Mouse (Mus musculus) hindbrain, embryonic 15.5 days (tissue): ENCODE results near the gene Sorcs1. TPM values are rescaled to one million over a fixed set of nuclear protein-coding genes. Genes with fewer than 3 reads are reported as not detected.

Experiments used
- ATAC-seq: fragments of 200-750 bp; cut with Nextera tagmentation; 2 replicates; pipeline ENCODE4 v1.8.0; 2017; ENCODE audit warnings: low read depth, moderate number of reproducible peaks, moderate TSS enrichment; ENCODE audit not compliant: low FRiP score
- H3K27ac ChIP-seq: fragments of 300-500 bp; sonication (generic); replicated peaks from 2 replicates; pipeline ENCODE4 v1.5.1; 2015; ENCODE audit warnings: mild to moderate bottlenecking, inconsistent platforms
- H3K27me3 ChIP-seq: fragments of 300-500 bp; sonication (generic); 2 replicates; pipeline ENCODE4 v1.6.1; 2015; ENCODE audit warnings: control low read depth, inconsistent platforms
- H3K36me3 ChIP-seq: fragments of 300-500 bp; sonication (generic); 2 replicates; pipeline ENCODE4 v1.6.1; 2015; ENCODE audit warnings: control low read depth, inconsistent platforms
- H3K4me1 ChIP-seq: fragments of 300-500 bp; sonication (generic); replicated peaks from 2 replicates; pipeline ENCODE4 v1.6.1; 2015; ENCODE audit warnings: control low read depth, inconsistent platforms
- H3K4me2 ChIP-seq: fragments of 300-500 bp; sonication (generic); 2 replicates; pipeline ENCODE4 v1.6.1; 2015; ENCODE audit warnings: moderate library complexity, mild to moderate bottlenecking, inconsistent platforms
- H3K4me3 ChIP-seq: fragments of 300-500 bp; sonication (generic); 2 replicates; pipeline ENCODE4 v1.5.1; 2015; ENCODE audit warnings: mild to moderate bottlenecking, inconsistent platforms
- H3K9ac ChIP-seq: fragments of 300-500 bp; sonication (generic); 2 replicates; pipeline ENCODE4 v1.6.1; 2015; ENCODE audit warnings: inconsistent platforms
- H3K9me3 ChIP-seq: fragments of 300-500 bp; sonication (generic); 2 replicates; pipeline ENCODE4 v1.6.1; 2016; ENCODE audit warnings: control low read depth, inconsistent platforms
- WGBS: fragments of 180-500 bp; shearing (Covaris S2); methylation state at CpG from one replicate; pipeline ENCODE4 v1.1.7; 2015; 5-methylcytosine and 5-hydroxymethylcytosine counted together
- polyA plus RNA-seq: library from polyadenylated mRNA; unstranded; fragments of >200 nt; fragmentation: Nextera tagmentation; extraction: Ambion mirVana; gene quantifications from 2 replicates; pipeline ENCODE4 v1.2.1, GENCODE M21; 2015

The Sorcs1 gene
- polyA plus RNA-seq, 1 experiment from 2014 or later: 19.4 TPM

- Histone ChIP-seq H3K9me3 (no peaks in the 10 kb centered on the region), H3K4me2 (no peak overlapping the region), H3K27me3 (no peaks in the 10 kb centered on the region), H3K4me1 (no peaks in the 10 kb centered on the region), H3K4me3 (no peak overlapping the region), H3K36me3 (no peaks in the 10 kb centered on the region), H3K9ac (no peak overlapping the region), H3K27ac (no peak overlapping the region)
- ATAC-seq: no peak
- WGBS: 78% methylated on average over 6 of the region's 6 CpGs
Measured at GRCm38 (mm10) chr19:50395731-50396130, 282.7 kb downstream of the Sorcs1 start.

DNA sequence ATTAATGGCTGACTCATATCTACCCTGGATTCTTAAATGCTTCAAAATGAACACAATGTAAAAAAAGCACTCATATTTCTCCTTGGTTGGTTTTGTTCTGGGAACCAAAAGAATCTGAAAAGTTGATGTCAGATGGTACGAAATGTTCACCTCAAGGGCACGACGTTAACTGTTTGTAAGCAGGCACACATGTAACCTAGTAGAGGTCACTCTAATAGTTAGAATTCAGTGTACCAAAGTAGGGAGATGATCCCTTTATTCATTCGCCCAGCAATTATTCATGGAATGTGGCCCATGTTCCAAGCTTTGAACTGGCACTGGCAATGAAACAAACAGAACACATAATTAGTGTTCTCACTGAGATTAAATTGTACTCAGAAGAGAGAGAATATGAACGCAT is 284.3 kb downstream of the Sorcs1 start:
- no peaks in the 10 kb centered on the region for H3K27me3 ChIP-seq
- no peak overlapping the region for H3K27ac ChIP-seq
- H3K4me2 ChIP-seq: no peak overlapping the region
- H3K4me3 ChIP-seq: no peak overlapping the region
- no peak overlapping the region for H3K9ac ChIP-seq
- H3K36me3 ChIP-seq: no peaks in the 10 kb centered on the region
- H3K4me1 ChIP-seq: no peaks in the 10 kb centered on the region
- WGBS: 82% methylated on average over 5 of the region's 5 CpGs
- no peak for ATAC-seq
- no peaks in the 10 kb centered on the region for H3K9me3 ChIP-seq

DNA sequence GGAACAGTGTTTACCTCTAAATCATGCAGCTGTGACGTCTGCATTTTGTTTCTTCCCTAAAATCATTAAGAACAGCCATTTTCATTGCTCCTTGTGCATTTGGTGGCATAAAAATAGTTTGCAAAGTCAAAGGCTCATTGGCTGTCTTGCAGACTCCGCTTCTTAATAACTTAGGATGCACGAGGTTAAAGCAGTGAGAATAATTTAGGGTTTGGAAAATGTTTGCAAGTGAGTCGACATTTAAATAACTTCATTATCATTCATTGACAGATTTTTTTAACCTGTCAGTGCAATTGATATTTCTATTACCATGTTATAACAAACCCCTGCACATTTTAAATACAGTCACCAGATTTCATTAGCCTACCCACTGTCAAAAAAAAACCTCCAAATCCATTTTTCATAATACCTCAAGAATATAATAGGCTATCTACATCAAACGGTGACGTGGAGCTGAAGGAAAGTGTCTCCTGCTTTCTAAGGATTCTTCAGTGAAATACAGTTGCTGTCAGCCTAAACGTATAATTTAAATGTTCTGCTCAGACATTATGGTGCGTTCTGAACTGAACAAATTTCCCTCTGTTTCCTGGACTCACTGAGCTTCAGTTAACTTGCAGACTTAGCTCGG is 288.4 kb downstream of the Sorcs1 start:
- 67% methylated on average over 9 of the region's 9 CpGs for WGBS
- Histone ChIP-seq H3K4me2 (no peak overlapping the region), H3K9me3 (peaks cover 4% of the 10 kb centered on the region), H3K9ac (no peak overlapping the region), H3K27ac (no peak overlapping the region), H3K36me3 (no peaks in the 10 kb centered on the region), H3K4me1 (no peaks in the 10 kb centered on the region), H3K4me3 (no peak overlapping the region), H3K27me3 (no peaks in the 10 kb centered on the region)
- no peak for ATAC-seq

- Histone ChIP-seq H3K4me1 (peaks cover 17% of the 10 kb centered on the region), H3K27ac (no peak overlapping the region), H3K9me3 (no peaks in the 10 kb centered on the region), H3K4me2 (no peak overlapping the region), H3K27me3 (no peaks in the 10 kb centered on the region), H3K9ac (no peak overlapping the region), H3K4me3 (no peak overlapping the region), H3K36me3 (no peaks in the 10 kb centered on the region)
- 46% methylated on average over 5 of the region's 5 CpGs for WGBS
- no peak for ATAC-seq
Measured at GRCm38 (mm10) chr19:50378901-50379300, 299.5 kb downstream of the Sorcs1 start.

DNA sequence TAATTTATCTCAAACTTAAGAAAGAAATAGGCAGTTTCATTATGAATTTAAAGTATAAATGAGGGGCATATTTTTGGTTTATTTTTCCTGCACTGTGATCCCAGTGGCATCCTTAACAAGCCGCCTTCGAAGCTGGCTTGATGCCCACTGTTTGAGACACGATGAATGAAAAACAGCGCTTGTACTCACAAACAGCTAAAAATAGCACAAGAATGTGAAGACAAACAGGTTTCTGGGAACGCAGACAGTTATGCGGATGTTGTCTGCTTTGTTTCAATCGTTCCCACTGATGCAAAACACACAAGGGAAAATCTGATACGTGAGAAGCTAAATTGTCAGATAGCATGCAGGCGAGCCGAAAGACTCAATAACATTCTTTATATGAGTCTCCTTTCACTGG is 303.7 kb downstream of the Sorcs1 start:
- Histone ChIP-seq H3K27me3 (no peaks in the 10 kb centered on the region), H3K9me3 (no peaks in the 10 kb centered on the region), H3K27ac (no peak overlapping the region), H3K4me2 (peak overlapping the region; percentile 41), H3K4me1 (peaks cover 17% of the 10 kb centered on the region), H3K9ac (no peak overlapping the region), H3K4me3 (no peak overlapping the region), H3K36me3 (no peaks in the 10 kb centered on the region)
- WGBS: 32% methylated on average over 10 of the region's 10 CpGs
- no peak; the same call in 1 of the 2 replicates for ATAC-seq

DNA sequence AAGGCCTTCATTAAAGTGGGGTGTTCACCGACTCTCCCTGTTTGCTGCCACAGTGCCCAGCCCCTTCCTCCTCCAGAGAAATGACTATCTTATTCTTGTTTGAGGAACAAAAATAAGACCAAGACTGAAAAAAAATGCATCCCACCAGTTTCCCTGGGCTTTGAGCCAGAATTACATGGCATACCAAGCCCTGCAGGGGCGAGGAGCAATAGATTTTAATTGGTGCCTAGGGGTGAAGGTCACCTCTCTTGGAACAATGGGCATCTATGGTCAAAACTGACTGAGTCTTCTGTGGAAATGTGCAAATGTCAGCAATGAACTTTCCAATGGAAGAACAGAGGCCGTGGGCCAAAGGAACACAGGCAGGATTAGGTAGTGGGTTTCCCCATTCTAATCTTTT is 312.0 kb downstream of the Sorcs1 start:
- Histone ChIP-seq H3K4me2 (no peak overlapping the region), H3K4me3 (no peak overlapping the region), H3K9me3 (no peaks in the 10 kb centered on the region), H3K27ac (no peak overlapping the region), H3K27me3 (no peaks in the 10 kb centered on the region), H3K36me3 (no peaks in the 10 kb centered on the region), H3K4me1 (0 out of 2 replicates have a peak, but pooled peaks cover 3% of the 10 kb centered on the region), H3K9ac (no peak overlapping the region)
- 58% methylated on average over 3 of the region's 3 CpGs for WGBS
- ATAC-seq: no peak

DNA sequence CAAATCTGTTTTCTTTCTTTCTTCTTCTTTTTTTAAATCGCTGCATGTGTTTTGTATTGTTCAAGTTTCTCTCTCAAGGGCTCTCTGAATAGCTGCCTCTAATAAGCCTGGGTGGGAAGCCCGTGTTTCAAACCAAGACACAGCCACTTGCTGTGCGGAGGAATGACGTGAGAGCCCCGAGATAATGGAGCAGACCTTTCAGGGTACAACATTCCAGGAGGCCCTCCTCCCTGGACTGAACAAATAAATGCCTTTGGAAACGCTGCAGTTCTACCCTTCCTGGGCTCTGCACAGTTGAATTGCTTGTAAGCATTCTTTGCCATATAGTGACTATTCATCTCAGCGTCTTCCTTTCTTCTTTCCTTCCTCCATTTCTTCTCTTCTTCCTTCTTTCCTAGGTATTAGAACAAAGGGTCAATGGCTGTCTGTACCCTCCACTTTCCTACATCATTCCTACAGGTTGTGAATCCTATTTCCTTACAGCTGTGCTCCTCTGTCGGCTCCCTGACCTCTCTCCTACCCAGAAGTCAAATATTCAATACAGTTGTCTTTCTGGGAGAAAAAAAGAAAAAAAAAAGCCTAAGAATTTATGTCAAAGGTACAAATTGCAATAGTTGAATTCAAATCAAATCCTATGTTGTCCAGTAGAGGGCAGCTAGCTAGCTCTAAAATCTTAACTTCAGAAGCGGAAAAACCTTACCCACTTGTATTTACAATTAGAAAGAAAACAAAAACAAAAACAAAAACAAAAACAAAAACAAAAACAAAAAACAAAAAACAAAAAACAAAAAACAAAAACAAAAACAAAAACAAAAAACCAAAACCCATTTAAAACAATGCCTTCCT is 315.6 kb downstream of the Sorcs1 start:
- no peak for ATAC-seq
- Histone ChIP-seq H3K27me3 (no peaks in the 10 kb centered on the region), H3K36me3 (no peaks in the 10 kb centered on the region), H3K27ac (no peak overlapping the region), H3K4me1 (0 out of 2 replicates have a peak, but pooled peaks cover 3% of the 10 kb centered on the region), H3K9me3 (no peaks in the 10 kb centered on the region), H3K4me3 (no peak overlapping the region), H3K9ac (no peak overlapping the region), H3K4me2 (no peak overlapping the region)
- 14% methylated on average over 9 of the region's 9 CpGs for WGBS

- Histone ChIP-seq H3K27me3 (no peaks in the 10 kb centered on the region), H3K4me2 (no peak overlapping the region), H3K27ac (no peak overlapping the region), H3K9me3 (no peaks in the 10 kb centered on the region), H3K36me3 (no peaks in the 10 kb centered on the region), H3K4me1 (0 out of 2 replicates have a peak, but pooled peaks cover 3% of the 10 kb centered on the region), H3K9ac (no peak overlapping the region), H3K4me3 (no peak overlapping the region)
- 35% methylated on average over 2 of the region's 2 CpGs for WGBS
- no peak for ATAC-seq
Measured at GRCm38 (mm10) chr19:50358561-50358960, 319.9 kb downstream of the Sorcs1 start.

DNA sequence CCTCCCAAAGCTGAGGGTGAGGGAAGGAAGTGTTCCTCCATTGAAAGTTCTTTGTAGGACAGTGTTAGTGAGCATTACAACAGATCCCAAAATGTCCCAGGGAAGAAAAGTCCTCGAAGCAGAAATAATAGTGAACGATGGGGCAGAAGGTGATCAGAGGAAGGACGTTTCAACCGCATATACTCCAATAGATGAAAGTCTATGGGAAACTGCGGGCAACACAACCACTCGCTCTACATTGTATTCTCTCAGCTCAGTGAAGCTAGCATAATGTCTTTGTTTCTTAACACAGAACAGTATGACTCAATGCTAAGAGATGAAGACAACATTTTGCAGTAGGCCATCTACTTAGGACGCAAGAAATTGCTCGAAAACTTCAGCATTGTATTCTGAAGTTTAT is 339.2 kb downstream of the Sorcs1 start:
- Histone ChIP-seq H3K27ac (no peak overlapping the region), H3K27me3 (no peaks in the 10 kb centered on the region), H3K9ac (no peak overlapping the region), H3K4me2 (no peak overlapping the region), H3K9me3 (no peaks in the 10 kb centered on the region), H3K4me3 (no peak overlapping the region), H3K36me3 (no peaks in the 10 kb centered on the region), H3K4me1 (no peaks in the 10 kb centered on the region)
- ATAC-seq: no peak
- 81% methylated on average over 8 of the region's 8 CpGs for WGBS

DNA sequence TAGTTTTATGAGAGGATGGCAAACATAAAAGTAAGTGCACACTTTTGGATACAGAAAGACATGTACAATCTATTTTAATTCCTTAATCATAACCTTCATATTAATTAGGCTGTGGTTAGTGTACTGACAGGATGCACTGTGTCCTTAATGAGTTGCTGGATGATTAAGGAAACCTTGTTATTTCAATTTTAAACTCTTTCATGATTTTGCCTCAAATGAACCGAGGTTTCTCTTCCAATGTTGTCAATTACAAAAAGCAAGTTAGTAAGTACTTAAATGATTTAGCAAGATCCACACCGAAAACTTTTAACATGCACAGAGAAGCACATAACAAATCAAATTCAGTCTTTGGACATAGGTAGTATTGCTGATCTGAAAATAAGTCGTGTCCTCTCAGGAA is 341.7 kb downstream of the Sorcs1 start:
- 85% methylated on average over 3 of the region's 3 CpGs for WGBS
- no peak overlapping the region for H3K4me3 ChIP-seq
- H3K4me2 ChIP-seq: no peak overlapping the region
- H3K4me1 ChIP-seq: no peaks in the 10 kb centered on the region
- no peaks in the 10 kb centered on the region for H3K27me3 ChIP-seq
- H3K27ac ChIP-seq: no peak overlapping the region
- H3K36me3 ChIP-seq: no peaks in the 10 kb centered on the region
- no peak overlapping the region for H3K9ac ChIP-seq
- H3K9me3 ChIP-seq: no peaks in the 10 kb centered on the region
- no peak for ATAC-seq

DNA sequence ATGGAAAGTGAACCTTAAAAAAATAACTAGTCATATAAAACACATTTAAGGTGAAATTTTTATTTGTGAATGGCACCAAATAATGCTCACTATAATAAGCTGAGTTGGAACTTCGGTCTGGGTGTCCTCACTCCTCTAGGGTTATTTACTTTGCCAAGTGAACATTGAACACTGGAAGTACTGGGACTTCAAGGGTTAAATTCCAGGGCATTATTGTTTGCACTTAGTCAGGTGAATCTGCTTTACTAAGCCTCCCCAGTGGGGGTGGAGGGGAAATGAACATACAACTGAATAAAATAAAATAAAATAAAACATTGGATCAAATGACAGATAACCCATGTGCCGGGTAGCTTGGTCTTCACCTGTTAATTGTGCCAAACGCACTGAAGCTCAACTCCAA is 347.3 kb downstream of the Sorcs1 start:
- H3K9me3 ChIP-seq: no peaks in the 10 kb centered on the region
- no peaks in the 10 kb centered on the region for H3K4me1 ChIP-seq
- H3K27ac ChIP-seq: no peak overlapping the region
- no peak overlapping the region for H3K9ac ChIP-seq
- ATAC-seq: no peak
- no peaks in the 10 kb centered on the region for H3K36me3 ChIP-seq
- no peak overlapping the region for H3K4me3 ChIP-seq
- no peaks in the 10 kb centered on the region for H3K27me3 ChIP-seq
- no peak overlapping the region for H3K4me2 ChIP-seq
- WGBS: 74% methylated on average over 3 of the region's 3 CpGs

DNA sequence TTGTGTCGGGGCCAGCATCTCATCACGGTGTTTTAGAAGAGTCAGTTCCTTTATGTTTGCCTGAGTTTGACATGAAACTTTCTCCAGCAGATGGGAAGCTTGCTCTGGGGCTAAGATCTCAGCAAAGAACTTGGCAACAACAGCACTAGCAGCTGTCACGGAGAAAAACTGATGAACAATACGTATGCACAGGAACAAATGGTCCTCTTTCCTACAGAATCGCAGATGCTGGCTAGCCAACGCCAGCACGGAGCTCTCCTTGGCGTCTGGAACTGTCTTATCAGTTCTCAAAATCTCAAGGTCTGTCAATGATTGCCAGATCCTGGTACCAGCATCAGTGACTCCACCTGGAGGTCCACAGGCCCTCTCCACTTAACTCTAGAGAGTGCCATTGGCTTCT is 350.6 kb downstream of the Sorcs1 start:
- Histone ChIP-seq H3K36me3 (no peaks in the 10 kb centered on the region), H3K4me3 (no peak overlapping the region), H3K9me3 (no peaks in the 10 kb centered on the region), H3K4me1 (no peaks in the 10 kb centered on the region), H3K4me2 (no peak overlapping the region), H3K27ac (no peak overlapping the region), H3K27me3 (no peaks in the 10 kb centered on the region), H3K9ac (no peak overlapping the region)
- 73% methylated on average over 8 of the region's 8 CpGs for WGBS
- no peak for ATAC-seq
